Mouse (Mus musculus) left cerebral cortex, adult 9 months (tissue): ENCODE data around the gene Tdo2.
A peak's percentile ranks its signal among the peaks of the same experiment; 100 is the strongest.

Experiments used
- DNase-seq, 2 experiments: peaks; one replicate each; pipeline ENCODE4 v3.0.0; 2022; ENCODE audit warnings: low spot score in 2 of 2

Gene Tdo2

GRCm38 (mm10) chr3:81943097-81943496, 32.9 kb downstream of the Tdo2 start:
- no peak for DNase-seq

DNA sequence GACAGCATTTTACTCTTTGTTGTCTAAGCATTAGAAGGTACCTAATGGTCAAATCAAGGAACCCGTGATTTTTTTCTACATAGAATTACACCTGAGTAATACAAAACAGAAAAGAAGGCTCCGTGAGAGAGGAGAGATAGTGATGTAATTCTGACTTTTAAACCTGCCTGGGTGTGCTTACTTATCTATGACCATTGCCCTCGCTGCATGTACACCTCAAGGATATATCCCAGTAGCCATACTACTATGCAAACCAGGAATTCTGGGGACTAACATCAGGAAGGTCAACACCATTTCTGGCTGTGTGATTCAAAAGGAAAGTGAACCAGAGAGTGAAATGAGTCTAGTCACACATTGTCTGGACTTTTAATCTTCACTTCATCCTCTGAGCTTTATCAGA, 33.7 kb downstream of the Tdo2 start:
- DNase-seq = no peak

DNA sequence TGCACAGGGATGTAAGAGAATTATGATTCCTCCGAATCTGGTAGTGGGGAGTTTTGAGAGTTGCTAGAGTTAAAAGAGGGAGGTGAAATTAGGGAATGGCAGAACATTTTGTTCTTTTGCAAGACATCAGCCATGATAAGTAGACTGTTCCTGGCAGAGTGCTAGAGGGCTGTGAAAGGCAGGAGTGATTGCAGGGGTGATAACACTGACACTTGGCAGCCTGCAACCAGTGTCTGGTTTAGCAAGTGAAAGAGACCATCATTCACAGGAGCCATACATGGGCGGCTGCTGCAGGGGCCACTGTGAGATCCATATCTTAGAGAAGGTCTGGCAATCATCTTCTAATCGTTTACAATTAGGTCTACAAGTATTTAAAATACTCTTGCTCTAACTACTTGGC, 37.1 kb downstream of the Tdo2 start:
- DNase-seq = no peak

DNA sequence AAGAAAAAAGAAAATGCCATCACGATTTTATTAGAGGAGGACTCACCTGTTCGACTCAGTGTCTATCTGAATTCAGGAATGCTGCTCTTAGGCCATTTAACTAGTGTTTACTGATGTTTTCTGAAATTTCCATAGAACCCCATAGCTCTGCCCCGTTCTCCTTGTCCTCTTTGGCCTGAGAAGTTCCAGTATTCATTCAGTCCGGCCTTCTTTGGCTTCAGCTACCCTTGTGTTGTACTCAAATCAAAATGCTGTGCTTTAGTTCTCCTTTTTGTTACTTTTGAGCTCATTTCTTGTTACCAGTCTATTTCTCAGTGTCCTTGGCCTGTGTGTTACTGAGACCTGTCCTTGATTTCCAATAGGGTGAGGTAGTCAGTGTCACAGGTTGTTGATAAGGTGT, 42.7 kb downstream of the Tdo2 start:
- DNase-seq = no peak

DNA sequence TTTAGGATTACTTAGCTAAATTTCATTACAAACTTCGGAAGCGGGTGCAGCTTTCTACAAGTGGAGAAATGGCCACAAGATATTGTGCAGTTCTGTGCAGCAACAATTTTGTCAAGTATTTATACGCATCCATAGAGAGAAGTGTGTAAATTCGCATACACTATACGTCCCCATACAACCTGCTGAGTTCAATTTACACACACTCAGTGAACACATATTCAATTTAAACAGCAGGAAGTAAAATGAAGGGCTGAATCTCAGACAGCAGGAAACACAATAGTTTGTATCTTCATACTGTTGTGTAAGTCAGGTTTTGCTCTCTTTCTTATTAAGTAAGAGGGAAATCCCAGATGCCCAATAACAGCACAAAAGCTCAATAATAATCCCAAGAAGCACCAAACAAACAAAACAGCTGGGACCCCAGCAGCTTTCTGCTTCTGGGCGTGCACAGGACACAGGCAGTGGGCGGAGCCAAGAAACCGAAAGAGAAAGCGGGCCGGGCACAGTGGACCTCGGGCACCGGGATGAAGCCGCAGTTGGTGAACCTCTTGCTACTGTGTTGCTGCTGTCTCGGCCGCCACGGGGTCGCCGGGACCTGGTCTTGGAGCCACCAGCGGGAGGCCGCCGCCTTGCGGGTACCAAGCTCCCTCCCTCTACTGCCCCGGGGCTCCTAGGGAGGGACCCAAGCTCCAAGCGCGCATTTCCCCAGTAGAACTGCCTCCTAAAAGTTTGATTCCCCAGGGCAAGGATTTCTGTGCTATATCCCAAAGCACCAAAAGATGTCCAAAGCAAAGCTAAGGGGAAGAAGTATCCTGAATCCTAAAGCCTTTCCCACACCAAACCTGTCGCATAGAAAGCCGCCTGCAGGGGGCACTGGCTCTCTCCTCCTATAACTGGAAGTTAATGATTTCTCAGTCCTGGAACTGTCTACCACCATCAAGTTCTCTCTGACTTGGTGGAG, 43.6 kb downstream of the Tdo2 start, which contains the start of gene Ctso:
Gene Ctso (plus strand): TSS at position 461 of the 961 bp plus-strand sequence.
- DNase-seq = peak; percentile 50 to 91

DNA sequence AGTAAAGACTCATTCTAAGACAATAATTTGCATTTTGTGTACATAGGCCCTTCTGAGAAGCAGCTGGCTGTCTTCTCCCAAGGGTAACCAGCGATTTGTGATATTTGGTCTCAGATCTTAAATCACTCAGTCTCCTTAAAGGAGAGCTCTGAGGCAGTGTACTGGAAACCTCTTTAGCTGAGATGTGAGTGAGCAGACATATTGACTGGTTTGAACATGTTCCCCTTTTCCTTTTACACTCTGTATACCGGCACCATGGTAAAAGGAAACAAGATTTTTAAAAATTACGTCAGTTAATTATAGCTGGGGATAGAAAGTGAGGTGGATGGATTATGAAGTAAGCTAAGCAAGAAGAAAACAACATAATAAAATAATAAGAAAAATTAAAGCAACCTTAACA, 44.3 kb downstream of the Tdo2 start:
- DNase-seq = no peak

- DNase-seq = no peak
Measured at GRCm38 (mm10) chr3:81929073-81929472, 46.9 kb downstream of the Tdo2 start.

DNA sequence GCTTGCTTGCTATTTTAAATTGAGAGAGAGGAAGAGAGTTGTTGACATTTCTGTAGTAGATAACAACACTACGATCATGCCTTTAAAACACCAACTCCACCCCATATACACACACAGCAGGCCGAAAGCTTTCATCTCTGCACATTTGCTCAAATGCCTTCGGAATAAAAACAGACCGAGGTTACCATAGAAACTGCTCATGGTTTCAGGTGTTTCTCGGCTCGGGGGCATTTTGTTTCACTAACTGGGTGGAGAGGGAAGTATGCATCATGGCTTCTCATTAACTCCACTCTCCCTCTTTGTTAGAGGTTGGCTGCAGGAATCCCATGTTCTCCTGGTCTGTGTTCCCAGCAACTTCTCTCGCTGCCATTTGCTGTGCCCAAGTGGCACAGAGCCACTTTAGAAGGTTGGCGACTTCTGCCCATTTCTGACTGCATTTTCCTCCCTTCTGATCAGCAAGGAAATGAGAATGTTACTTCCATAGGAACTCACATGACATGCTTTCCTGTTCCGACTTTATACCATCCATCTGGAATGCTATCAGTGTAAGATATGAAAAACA, 49.2 kb downstream of the Tdo2 start:
- peak in 1 of 2 experiments; percentile 14 for DNase-seq

GRCm38 (mm10) chr3:81925856-81926255, 50.1 kb downstream of the Tdo2 start:
- no peak for DNase-seq

DNA sequence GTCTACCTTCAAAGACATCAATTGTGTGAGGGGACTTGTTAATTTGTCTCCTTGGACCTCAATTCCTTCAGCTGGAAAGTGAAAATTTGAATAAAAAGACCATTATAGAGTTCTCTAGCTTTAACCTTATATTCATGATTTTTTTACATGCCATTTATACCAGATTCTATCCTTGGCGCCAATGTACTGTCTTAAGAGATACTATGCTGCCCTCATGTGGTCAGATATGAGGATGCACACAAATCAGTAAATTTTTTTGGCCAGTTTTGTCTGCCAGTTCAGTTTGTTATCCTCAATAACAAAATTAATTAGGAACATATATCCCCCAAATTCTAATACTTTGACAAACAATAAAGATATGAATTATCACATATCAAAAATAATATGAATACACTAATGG, 51.1 kb downstream of the Tdo2 start:
- peak in 1 of 2 experiments; percentile 77 for DNase-seq

DNA sequence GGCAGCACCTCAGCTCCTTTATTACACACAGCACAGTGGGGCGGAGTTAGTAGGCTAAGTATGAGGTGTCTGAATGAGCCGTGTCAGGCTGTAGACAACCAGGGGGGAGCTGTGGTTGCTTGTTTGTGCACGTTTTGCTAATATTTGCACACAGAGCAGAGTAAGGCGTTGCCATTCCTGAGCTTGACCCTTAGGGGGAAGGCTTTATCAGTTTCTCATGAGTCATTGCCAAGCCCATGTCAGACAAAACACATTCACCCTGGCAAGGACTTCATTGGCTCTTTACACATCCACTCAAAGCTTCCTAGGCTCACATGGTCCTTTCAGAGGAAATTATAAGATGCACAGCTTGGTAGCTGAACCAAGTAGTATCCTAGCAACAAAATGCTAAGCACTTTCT, 53.1 kb downstream of the Tdo2 start:
- peak in 1 of 2 experiments; percentile 44 for DNase-seq

DNA sequence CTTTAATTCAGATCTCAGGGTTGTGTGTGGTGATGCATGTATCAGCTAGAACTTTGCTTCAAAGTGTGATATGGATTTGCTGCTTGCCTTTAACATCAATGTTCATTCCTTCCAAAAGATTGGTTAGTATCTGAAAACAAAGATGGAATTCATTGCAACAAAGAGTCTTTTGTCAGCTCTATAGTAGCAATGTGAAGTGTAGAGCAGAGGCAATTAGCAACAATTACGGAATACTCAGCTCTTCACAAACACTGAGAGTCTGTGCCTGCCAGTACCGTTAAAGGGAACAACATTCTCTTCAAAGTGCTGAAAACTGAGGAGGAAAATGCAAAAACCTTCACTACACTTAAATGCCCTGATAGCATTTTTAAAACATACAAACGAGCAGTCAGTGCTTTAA, 56.3 kb downstream of the Tdo2 start:
- DNase-seq = no peak

GRCm38 (mm10) chr3:81918215-81918614, 57.8 kb downstream of the Tdo2 start:
- DNase-seq = no peak

DNA sequence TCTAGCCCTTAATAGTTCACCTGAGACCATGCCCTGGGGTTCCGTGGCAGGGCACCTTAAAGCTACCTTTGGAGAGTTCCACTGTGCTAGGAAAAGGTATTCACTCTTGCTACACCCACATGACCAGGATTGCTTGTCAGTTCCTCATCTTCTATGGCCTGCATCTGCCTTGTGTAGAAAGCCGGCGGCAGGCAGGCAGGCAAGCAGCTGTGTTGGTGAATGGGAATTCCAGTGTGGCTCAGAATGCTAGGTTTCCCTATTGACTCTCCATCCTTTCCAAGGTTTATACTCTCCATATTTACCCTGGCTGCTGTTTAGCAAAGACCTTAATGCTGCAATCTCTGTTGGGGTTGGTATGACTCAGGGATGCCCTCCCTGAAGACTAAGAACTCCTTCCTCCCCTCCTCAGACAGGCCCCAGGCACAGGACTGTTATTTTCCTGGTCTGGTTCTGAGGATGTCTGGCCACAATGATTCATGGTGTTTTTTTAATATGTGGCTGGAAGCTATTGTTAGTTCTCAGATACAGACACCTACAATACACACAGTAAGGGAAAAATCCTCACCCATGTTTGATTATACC, 58.6 kb downstream of the Tdo2 start:
- DNase-seq = no peak

DNA sequence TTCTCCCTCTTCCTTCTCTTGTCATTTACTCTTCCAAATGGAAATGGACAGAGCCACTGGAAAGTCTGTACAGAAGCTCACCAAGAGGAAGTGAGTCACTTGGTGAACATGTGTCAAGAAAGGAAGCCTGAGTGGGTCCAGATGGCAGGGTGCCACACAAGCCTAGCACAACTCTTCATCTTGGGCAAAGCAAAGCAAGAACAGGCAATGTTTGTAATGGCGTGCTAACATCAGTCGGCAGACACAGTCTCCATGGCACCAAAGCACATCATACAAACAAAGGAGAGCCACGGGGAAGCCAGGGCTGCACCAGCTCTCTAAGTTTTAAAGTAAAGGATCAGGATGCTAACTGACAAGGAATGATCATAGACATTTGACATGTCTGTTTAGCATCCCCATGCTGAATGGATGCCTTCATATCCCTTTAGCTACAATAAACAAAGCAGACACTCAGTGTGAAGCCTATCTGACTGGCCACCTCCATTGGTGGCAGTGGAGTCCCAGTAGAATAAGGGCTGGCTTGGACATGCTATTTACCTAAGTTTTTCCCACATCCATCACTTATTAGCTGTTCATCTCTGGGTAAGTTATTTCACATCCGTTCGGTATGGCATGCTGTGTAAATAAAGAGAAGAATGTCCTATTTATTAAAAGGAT, 59.8 kb downstream of the Tdo2 start:
- no peak for DNase-seq

- DNase-seq = no peak
Measured at GRCm38 (mm10) chr3:81910286-81911036, 65.5 kb downstream of the Tdo2 start.
